Mouse (Mus musculus): ENCODE measurements around the gene Vps16.
A peak's percentile ranks its signal among the peaks of the same experiment; 100 is the strongest.

The Vps16 gene

GRCm38 (mm10) chr2:130421781-130422620 is 2.1 kb upstream of the Vps16 start:
- DNase-seq (ENCODE audit: extremely low read depth, insufficient read length, low spot score), result no peak

- no peak for DNase-seq (ENCODE audit: extremely low read depth, insufficient read length, low spot score)
Measured at GRCm38 (mm10) chr2:130423397-130424125, 578 bp upstream of the Vps16 start.

- no peak for DNase-seq (ENCODE audit: extremely low read depth, insufficient read length, low spot score)
Measured at GRCm38 (mm10) chr2:130425112-130425511, 973 bp downstream of the Vps16 start.

- no peak for DNase-seq (ENCODE audit: extremely low read depth, insufficient read length, low spot score)
Measured at GRCm38 (mm10) chr2:130429851-130430250, 5.7 kb downstream of the Vps16 start.

GRCm38 (mm10) chr2:130430484-130430883 is 6.3 kb downstream of the Vps16 start:
- DNase-seq (ENCODE audit: extremely low read depth, insufficient read length, low spot score), result no peak

- DNase-seq (ENCODE audit: extremely low read depth, insufficient read length, low spot score), result no peak
Measured at GRCm38 (mm10) chr2:130432157-130432556, 8.0 kb downstream of the Vps16 start.

- DNase-seq (ENCODE audit: extremely low read depth, insufficient read length, low spot score), result no peak
Measured at GRCm38 (mm10) chr2:130433152-130433551, 9.0 kb downstream of the Vps16 start.

GRCm38 (mm10) chr2:130436769-130437168 is 12.6 kb downstream of the Vps16 start:
- DNase-seq (ENCODE audit: extremely low read depth, insufficient read length, low spot score), result no peak

- DNase-seq (ENCODE audit: extremely low read depth, insufficient read length, low spot score), result no peak
Measured at GRCm38 (mm10) chr2:130438861-130439260, 14.7 kb downstream of the Vps16 start.

GRCm38 (mm10) chr2:130439840-130440480 is 15.8 kb downstream of the Vps16 start:
- no peak for DNase-seq (ENCODE audit: extremely low read depth, insufficient read length, low spot score)

- DNase-seq (ENCODE audit: extremely low read depth, insufficient read length, low spot score), result no peak
Measured at GRCm38 (mm10) chr2:130442162-130442561, 18.0 kb downstream of the Vps16 start.

GRCm38 (mm10) chr2:130448449-130448848 is 24.3 kb downstream of the Vps16 start:
- DNase-seq (ENCODE audit: extremely low read depth, insufficient read length, low spot score), result no peak

- DNase-seq (ENCODE audit: extremely low read depth, insufficient read length, low spot score), result no peak
Measured at GRCm38 (mm10) chr2:130449021-130449793, 25.1 kb downstream of the Vps16 start.

GRCm38 (mm10) chr2:130449794-130450433 is 25.8 kb downstream of the Vps16 start, which contains the start of gene Ptpra:
TSS of gene Ptpra (plus strand) at chr2:130450278.
- peak; percentile 89 for DNase-seq (ENCODE audit: extremely low read depth, insufficient read length, low spot score)

GRCm38 (mm10) chr2:130450434-130450796 is 26.3 kb downstream of the Vps16 start:
- peak; percentile 84 for DNase-seq (ENCODE audit: extremely low read depth, insufficient read length, low spot score)

- no peak for DNase-seq (ENCODE audit: extremely low read depth, insufficient read length, low spot score)
Measured at GRCm38 (mm10) chr2:130451086-130451726, 27.1 kb downstream of the Vps16 start.

- DNase-seq (ENCODE audit: extremely low read depth, insufficient read length, low spot score), result no peak
Measured at GRCm38 (mm10) chr2:130451727-130452090, 27.6 kb downstream of the Vps16 start.

- no peak for DNase-seq (ENCODE audit: extremely low read depth, insufficient read length, low spot score)
Measured at GRCm38 (mm10) chr2:130452266-130452665, 28.1 kb downstream of the Vps16 start.

- DNase-seq (ENCODE audit: extremely low read depth, insufficient read length, low spot score), result no peak
Measured at GRCm38 (mm10) chr2:130453421-130453820, 29.3 kb downstream of the Vps16 start.

Data from 3134 (cell line).